Mouse (Mus musculus): ENCODE data around the gene Hoxb4. TPM values are rescaled to one million over a fixed set of nuclear protein-coding genes. Genes with fewer than 3 reads are reported as not detected.

The Hoxb4 gene
- polyA plus RNA-seq (2017; shearing (Covaris generic)) = 0.41 TPM

DNA sequence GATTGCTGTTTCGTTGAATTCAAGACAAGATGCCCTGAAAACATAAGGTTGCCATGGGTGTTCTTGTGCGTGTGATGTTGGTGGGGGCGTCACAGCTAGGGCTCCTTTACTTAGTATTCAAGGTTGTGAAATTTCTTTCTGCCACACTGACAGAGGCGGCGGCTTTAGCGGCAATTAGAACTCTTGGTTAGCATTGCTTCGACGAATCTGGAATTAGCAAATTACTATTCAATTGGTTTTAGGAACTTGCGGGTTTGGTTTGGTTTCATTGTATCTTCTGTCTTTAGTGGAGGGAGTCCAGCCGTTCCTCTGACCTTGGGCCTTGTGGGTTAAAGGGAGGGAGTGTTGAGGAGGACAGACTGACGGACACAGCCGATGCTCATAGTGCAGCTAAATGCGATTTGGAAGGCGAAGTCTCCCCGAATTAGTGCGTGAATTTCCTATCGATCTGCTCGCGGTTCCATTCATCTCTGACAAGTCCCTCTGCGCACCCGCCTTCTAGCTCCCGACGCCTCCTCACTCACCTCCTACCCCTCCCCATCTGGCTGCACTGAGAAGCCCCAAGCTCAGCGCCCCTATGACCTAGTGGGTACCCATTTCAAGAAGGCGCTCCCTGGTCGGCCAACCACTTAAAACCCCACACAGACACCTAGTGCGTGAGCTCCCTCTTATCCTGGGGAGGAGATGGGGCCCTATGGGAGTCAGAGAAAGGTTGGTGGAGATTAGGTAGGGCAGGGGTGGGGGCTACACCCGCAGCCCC lies at the start of gene Hoxb4:
TSS of gene Hoxb4 (plus strand) at position 660 of the 760 bp plus-strand sequence.

DNA sequence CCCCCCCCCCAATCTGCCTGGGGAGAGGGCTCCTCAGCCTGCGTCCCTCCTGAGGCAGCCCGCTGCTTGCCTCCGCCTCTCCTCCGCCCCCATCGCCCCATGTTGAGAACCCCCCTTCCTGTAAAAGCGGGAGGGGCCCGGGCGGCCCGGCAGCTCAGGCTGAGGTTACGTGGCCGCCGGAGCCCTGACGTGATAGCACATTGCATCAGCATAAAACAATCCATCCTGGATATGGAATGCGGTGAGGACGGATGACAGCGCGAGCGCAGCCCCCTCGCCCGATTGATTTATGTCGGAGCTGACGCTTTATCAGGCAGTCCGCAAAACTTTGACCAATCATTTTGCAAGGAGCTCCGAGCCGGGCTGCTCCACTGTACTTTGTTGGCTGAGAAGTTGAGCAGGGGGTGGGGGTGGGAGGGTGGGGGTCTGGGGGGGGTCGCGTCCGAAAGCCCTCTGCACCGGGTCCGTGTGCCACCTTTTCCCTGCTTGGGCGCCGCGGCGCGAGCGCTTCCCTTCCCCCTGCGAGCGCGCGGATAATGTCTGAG lies 47.0 kb upstream of the Hoxb4 start, which contains the start of gene Hoxb9:
TSS of gene Hoxb9 (plus strand) at position 462 of the 545 bp plus-strand sequence.

DNA sequence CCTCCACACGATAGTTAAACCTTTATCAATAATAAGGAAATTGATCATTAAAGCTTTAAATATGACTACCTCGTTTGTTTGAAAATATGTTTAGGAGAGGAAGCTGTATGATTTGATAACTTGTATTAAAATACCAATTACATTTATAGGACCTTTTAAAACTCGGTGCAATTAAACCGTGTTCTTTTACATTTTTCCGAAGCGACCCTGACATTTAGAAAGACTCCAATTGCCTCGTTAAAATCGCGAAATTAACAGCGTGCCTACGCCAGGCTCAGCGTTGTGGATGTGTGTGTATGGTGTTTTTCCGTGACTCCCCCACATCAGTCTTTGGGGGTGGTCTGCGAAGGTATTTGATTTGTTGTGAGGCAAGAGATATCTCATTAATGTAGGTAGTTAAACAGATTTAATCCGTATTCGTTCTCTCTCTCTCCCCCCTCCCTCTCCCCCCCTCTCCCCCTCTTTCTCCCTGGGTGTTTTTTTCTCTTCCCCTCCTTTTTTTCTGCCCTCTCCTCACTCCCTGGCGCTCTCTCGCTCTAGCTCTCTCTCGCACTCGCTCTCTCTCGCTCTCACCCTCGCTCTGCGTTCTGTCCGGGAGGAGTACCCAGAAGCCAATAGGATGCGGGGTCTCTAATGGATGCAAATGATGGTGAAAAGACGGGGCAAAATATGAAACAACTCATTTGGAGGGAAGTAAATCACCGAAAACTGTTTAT lies 36.1 kb upstream of the Hoxb4 start, which contains the start of gene Hoxb8:
TSS of gene Hoxb8 (plus strand) at position 51 of the 716 bp plus-strand sequence.

DNA sequence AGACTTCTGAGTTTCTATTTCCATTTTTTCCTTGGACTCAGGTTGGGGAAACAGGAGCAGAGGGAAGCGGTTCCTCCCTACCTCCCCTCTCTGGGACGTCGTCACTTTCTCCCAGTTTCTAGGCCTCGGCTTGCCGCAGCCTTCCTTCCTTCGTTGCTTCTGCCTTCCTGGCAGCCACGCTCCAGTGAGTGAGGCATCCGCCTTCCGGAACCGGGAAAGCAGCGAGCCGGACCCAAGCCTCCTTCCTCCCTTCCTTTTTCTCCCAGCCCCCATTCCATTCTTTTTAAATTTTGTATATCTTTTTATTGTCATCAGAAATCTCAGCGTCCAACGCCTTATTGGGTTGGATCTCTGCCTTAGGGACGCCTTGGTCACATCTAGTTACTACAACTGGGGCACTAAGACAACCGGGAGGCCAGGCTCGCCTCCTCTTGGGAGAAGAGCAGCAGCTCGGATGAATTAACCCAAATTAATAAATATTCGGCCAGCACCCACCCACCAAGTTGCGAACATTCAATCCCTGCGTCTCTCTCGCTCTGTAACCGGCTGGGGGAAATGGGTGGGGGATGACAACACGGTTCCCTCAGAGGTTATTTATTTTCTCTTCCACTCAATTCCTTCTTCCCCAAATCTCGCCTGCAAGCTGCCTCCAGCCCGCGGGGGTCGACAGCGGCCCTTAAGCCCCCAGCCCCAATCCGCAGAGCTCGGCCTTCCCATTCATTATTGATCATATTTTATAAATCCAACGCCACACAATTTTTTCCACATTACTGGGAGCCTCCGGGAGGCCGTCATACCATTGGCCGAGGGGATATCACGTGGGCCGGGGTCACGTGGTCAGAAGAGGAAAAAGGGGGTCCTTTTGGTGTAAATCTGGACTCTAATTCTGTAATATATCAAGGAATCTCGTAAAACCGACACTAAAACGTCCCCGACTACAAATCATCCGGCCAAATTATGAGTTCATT lies 32.0 kb upstream of the Hoxb4 start, which contains the start of gene Hoxb7:
TSS of gene Hoxb7 (plus strand) at position 853 of the 968 bp plus-strand sequence.

DNA sequence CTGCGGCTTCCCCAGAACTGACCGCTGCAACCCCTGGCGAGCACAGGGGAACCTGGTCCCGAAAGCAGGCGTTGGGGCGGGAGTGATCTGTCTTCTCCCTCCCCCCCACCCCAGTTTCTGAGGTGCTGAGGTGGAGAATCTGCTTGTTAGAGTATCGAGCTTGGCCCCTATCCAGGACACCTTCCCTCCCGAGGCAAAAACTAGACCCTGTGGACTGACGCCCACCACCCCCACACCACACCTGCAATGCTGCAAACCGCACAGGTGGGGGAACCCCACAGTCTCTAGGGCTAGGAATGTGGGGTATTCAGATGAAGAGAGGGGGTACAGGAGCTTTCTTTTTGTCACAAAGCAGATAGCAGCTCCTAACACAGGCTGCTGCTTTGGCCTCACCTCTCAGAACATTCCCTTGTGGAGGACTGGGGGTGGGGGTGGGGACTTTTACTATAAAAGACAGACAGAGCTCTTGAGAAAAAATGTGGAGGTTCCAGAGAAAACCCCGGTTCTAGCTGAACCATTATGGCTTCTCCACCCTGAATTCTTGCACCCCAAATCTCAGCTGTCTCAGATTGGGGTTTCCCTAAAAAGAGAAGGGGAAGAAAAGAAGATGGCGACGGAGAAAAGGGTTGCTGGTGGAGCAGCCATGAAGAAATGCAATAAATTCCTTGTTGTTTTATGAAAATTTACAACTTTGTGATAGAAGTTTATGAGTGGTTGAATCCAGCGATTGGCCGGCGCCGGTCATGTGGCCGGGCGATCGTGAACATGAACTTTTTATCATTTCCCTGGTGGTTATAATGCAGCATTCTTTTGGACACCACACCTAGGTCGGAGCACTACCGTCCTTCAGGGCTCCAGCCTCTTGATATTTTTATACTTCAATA lies 26.1 kb upstream of the Hoxb4 start, which contains the start of gene Hoxb6:
TSS of gene Hoxb6 (plus strand) at position 796 of the 884 bp plus-strand sequence.

DNA sequence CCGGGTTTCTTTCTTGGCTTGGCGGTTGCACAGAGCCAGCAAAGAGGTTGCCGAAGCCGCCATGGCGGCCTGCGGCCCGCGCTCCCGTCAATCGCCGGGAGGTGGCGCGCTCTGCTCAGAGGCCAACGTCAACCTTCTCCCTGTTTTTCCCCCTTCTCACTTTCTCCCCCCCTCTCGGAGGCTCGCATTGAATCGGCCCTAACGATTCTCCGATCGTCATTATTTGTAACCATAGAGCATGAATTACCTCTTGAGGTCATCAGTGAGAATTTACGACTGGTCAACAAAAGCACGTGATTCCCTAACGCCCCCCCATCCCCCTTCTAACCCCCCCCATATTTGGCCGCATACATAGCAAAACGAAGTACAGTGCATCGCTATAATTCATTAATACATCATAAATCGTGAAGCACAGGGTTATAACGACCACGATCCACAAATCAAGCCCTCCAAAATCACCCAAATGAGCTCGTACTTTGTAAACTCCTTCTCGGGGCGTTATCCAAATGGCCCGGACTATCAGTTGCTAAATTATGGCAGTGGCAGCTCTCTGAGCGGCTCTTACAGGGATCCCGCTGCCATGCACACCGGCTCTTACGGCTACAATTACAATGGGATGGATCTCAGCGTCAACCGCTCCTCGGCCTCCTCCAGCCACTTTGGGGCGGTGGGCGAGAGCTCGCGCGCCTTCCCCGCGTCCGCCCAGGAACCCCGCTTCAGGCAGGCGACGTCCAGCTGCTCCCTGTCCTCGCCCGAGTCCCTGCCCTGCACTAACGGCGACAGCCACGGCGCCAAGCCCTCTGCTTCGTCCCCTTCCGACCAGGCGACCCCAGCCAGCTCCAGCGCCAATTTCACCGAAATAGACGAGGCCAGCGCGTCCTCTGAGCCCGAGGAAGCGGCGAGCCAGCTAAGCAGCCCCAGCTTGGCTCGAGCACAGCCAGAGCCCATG lies 14.6 kb upstream of the Hoxb4 start, which contains the start of gene Hoxb5:
TSS of gene Hoxb5 (plus strand) at position 186 of the 949 bp plus-strand sequence.

DNA sequence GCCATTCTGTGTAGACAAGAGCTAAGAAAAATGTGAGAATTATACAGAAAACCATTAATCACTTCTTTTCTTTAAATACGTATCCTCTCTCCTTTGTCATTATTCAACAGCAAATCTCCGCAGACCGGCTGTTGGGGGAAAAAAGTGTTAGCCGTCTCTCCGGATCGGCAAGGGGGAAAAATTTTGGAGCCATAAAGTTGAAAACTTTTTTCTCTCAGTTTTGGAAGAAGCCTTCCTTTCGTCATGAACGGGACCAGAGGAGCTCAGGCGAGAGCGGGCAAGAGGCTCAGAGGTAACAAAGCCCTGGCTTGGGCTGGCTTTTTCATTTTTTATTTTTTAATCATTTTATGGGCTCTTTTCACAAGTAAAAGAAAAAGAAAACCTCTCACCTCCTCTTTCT lies 5.1 kb downstream of the Hoxb4 start, which contains the start of gene Hoxb3:
TSS of gene Hoxb3 (plus strand) at position 173 of the 400 bp plus-strand sequence.

DNA sequence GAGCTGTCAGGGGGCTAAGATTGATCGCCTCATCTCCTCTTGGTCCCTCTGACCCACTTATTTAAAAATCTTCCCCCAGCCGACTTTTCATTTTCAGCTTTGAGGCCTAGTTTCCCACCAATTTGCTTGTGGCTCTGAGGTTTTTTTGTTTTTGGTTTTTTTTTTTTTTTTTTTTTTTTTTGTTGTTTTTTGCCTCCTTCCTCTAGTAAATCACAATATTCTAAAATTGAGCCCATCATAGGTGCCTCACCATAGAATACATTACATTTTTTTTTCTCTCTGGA lies 32.2 kb downstream of the Hoxb4 start, which contains the start of gene Hoxb2:
TSS of gene Hoxb2 (plus strand) at position 185 of the 284 bp plus-strand sequence.

DNA sequence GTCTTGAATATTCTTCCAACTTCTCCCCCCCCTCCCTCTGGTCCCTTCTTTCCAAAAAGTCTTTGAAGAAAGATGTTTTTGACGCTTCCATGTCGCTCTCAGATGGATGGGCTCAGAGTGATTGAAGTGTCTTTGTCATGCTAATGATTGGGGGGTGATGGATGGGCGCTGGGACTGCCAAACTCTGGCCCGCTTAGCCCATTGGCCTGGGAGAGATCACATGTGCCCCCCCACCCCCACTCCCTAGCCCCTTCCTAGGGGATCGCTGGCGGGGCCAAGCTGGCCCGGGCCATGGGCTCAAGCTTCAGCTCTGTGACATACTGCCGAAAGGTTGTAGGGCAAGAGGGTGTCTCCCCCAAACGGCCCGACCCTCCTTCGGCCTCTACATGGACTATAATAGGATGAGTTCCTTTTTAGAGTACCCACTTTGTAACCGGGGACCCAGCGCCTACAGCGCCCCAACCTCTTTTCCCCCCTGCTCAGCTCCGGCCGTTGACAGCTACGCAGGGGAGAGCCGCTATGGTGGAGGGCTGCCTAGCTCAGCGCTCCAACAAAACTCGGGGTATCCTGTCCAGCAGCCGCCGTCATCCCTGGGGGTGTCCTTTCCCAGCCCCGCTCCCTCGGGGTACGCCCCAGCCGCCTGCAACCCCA lies 47.5 kb downstream of the Hoxb4 start, which contains the start of gene Hoxb1:
TSS of gene Hoxb1 (plus strand) at position 312 of the 651 bp plus-strand sequence.

Other genes with a start within 250 kb of the Hoxb4 start
- 364 TPM for gene Atp5g1, start 242.6 kb upstream of the Hoxb4 start, polyA plus RNA-seq (2017; shearing (Covaris generic))
- gene Calcoco2, start 206.3 kb upstream of the Hoxb4 start, polyA plus RNA-seq (2017; shearing (Covaris generic)) = not detected
- gene Ttll6, start 184.5 kb upstream of the Hoxb4 start, polyA plus RNA-seq (2017; shearing (Covaris generic)) = not detected
- gene Hoxb13, start 124.0 kb upstream of the Hoxb4 start, polyA plus RNA-seq (2017; shearing (Covaris generic)) = not detected
- gene Hoxb9, start 46.8 kb upstream of the Hoxb4 start, polyA plus RNA-seq (2017; shearing (Covaris generic)) = not detected
- gene Hoxb8, start 36.4 kb upstream of the Hoxb4 start, polyA plus RNA-seq (2017; shearing (Covaris generic)) = not detected
- not detected for gene Hoxb7, start 31.6 kb upstream of the Hoxb4 start, polyA plus RNA-seq (2017; shearing (Covaris generic))
- not detected for gene Hoxb6, start 25.8 kb upstream of the Hoxb4 start, polyA plus RNA-seq (2017; shearing (Covaris generic))
- gene Hoxb5, start 14.9 kb upstream of the Hoxb4 start, polyA plus RNA-seq (2017; shearing (Covaris generic)) = 0.10 TPM
- gene Hoxb3, start 5.1 kb downstream of the Hoxb4 start, polyA plus RNA-seq (2017; shearing (Covaris generic)) = 0.11 TPM
- not detected for gene Hoxb2, start 32.3 kb downstream of the Hoxb4 start, polyA plus RNA-seq (2017; shearing (Covaris generic))
- 0.28 TPM for gene Hoxb1, start 47.5 kb downstream of the Hoxb4 start, polyA plus RNA-seq (2017; shearing (Covaris generic))
- gene Skap1, start 146.3 kb downstream of the Hoxb4 start, polyA plus RNA-seq (2017; shearing (Covaris generic)) = 725 TPM

All from CD4-positive, CD25-positive, alpha-beta regulatory T cell (primary cell).